Mouse (Mus musculus): ENCODE data around the gene Zfp112. TPM values are rescaled to one million over a fixed set of nuclear protein-coding genes. Genes with fewer than 3 reads are reported as not detected.

Gene Zfp112
- total RNA-seq, 4 experiments from 2014 or later = 11.2 to 14.3 (median 12.5) TPM

Other genes starting within 250 kb of the Zfp112 start
- not detected for gene Vmn1r177, start 245.9 kb upstream of the Zfp112 start, total RNA-seq (2022)
- not detected for gene Vmn1r178, start 220.3 kb upstream of the Zfp112 start, total RNA-seq (2022)
- not detected for gene Vmn1r179, start 185.3 kb upstream of the Zfp112 start, total RNA-seq (2022)
- not detected for gene Vmn1r180, start 161.7 kb upstream of the Zfp112 start, total RNA-seq (2022)
- gene Vmn1r181, start 137.7 kb upstream of the Zfp112 start, total RNA-seq (2022) = not detected
- gene V1rd19, start 110.6 kb upstream of the Zfp112 start, total RNA-seq (2022) = not detected
- gene Vmn1r183, start 59.1 kb upstream of the Zfp112 start, total RNA-seq (2022) = under 1 TPM in 1 of 4 experiments, not detected in 3; 0.04 TPM
- 10 to 100 TPM; 36.0 to 49.5 (median 40.8) TPM for gene Zfp180, start 30.4 kb upstream of the Zfp112 start, total RNA-seq (2022)
- gene Zfp235, start 21.9 kb downstream of the Zfp112 start, total RNA-seq (2022) = 10 to 100 TPM; 20.9 to 25.6 (median 21.8) TPM
- gene Zfp114, start 62.7 kb downstream of the Zfp112 start, total RNA-seq (2022) = 1 to 10 TPM; 2.9 to 4.6 (median 4.0) TPM
- 10 to 100 TPM; 12.2 to 15.2 (median 14.8) TPM for gene Zfp111, start 99.1 kb downstream of the Zfp112 start, total RNA-seq (2022)
- gene Zfp109, start 125.2 kb downstream of the Zfp112 start, total RNA-seq (2022) = 10 to 100 TPM in 1 of 4 experiments, 1 to 10 TPM in 3; 8.0 to 10.8 (median 9.1) TPM
- 10 to 100 TPM in 1 of 4 experiments, 1 to 10 TPM in 3; 8.0 to 10.2 (median 9.0) TPM for gene Zfp108, start 142.5 kb downstream of the Zfp112 start, total RNA-seq (2022)
- gene Zfp93, start 158.1 kb downstream of the Zfp112 start, total RNA-seq (2022) = 10 to 100 TPM; 12.4 to 20.1 (median 13.8) TPM
- gene Zfp61, start 188.9 kb downstream of the Zfp112 start, total RNA-seq (2022) = 10 to 100 TPM; 19.3 to 30.5 (median 24.7) TPM
- 10 to 100 TPM; 14.4 to 18.3 (median 15.6) TPM for gene Zfp94, start 204.4 kb downstream of the Zfp112 start, total RNA-seq (2022)
- not detected for gene Tescl, start 221.6 kb downstream of the Zfp112 start, total RNA-seq (2022)
- gene Lypd5, start 236.9 kb downstream of the Zfp112 start, total RNA-seq (2022) = not detected